Mouse (Mus musculus) adrenal gland, adult (tissue): ENCODE results near the gene Cracr2b.

Source experiments
- DNase-seq, 2 experiments: peaks; one replicate each; pipeline ENCODE4 v3.0.0; 2022 to 2023; ENCODE audit warnings: low spot score in 1 of 2; ENCODE audit not compliant: inconsistent age in 2 of 2

The Cracr2b gene

GRCm38 (mm10) chr7:141468164-141468521 lies 7.2 kb downstream of the Cracr2b start:
- peak; percentile 72 to 87 for DNase-seq

GRCm38 (mm10) chr7:141468522-141469211 lies 7.8 kb downstream of the Cracr2b start:
- peak; percentile 89 to 96 for DNase-seq

- DNase-seq: no peak
Observed at GRCm38 (mm10) chr7:141469352-141469751, 8.5 kb downstream of the Cracr2b start.

GRCm38 (mm10) chr7:141469901-141470636 lies 9.2 kb downstream of the Cracr2b start:
- DNase-seq: peak; percentile 37 to 62

- DNase-seq: no peak
Observed at GRCm38 (mm10) chr7:141470637-141470944, 9.7 kb downstream of the Cracr2b start.

- DNase-seq: peak in 1 of 2 experiments; percentile 51
Observed at GRCm38 (mm10) chr7:141471236-141471635, 10.3 kb downstream of the Cracr2b start.

- peak; percentile 79 to 80 for DNase-seq
Observed at GRCm38 (mm10) chr7:141472226-141472625, 11.3 kb downstream of the Cracr2b start.

- DNase-seq: peak in 1 of 2 experiments; percentile 64
Observed at GRCm38 (mm10) chr7:141472763-141473162, 11.9 kb downstream of the Cracr2b start.

- DNase-seq: no peak
Observed at GRCm38 (mm10) chr7:141474160-141474559, 13.3 kb downstream of the Cracr2b start.

- DNase-seq: peak; percentile 92 to 96
Observed at GRCm38 (mm10) chr7:141475011-141475804, 14.3 kb downstream of the Cracr2b start, which contains the start of the genes Polr2l and Tspan4. Polr2l (minus strand) TSS chr7:141475132. Tspan4 (plus strand) TSS chr7:141475240.

- no peak for DNase-seq
Observed at GRCm38 (mm10) chr7:141475805-141476158, 14.9 kb downstream of the Cracr2b start.

- peak; percentile 96 to 98 for DNase-seq
Observed at GRCm38 (mm10) chr7:141476226-141476980, 15.5 kb downstream of the Cracr2b start.

- peak; percentile 62 to 85 for DNase-seq
Observed at GRCm38 (mm10) chr7:141476981-141477370, 16.1 kb downstream of the Cracr2b start.

- no peak for DNase-seq
Observed at GRCm38 (mm10) chr7:141477578-141478269, 16.8 kb downstream of the Cracr2b start.

GRCm38 (mm10) chr7:141478270-141478748 lies 17.4 kb downstream of the Cracr2b start:
- peak; percentile 78 to 82 for DNase-seq

- peak; percentile 73 to 91 for DNase-seq
Observed at GRCm38 (mm10) chr7:141480842-141481497, 20.1 kb downstream of the Cracr2b start.

- peak; percentile 60 to 85 for DNase-seq
Observed at GRCm38 (mm10) chr7:141481498-141482401, 20.9 kb downstream of the Cracr2b start.

- no peak for DNase-seq
Observed at GRCm38 (mm10) chr7:141482531-141483024, 21.7 kb downstream of the Cracr2b start.
